27 mouse cellular contexts compared by ENCODE assay signal in the genomic region with DNA sequence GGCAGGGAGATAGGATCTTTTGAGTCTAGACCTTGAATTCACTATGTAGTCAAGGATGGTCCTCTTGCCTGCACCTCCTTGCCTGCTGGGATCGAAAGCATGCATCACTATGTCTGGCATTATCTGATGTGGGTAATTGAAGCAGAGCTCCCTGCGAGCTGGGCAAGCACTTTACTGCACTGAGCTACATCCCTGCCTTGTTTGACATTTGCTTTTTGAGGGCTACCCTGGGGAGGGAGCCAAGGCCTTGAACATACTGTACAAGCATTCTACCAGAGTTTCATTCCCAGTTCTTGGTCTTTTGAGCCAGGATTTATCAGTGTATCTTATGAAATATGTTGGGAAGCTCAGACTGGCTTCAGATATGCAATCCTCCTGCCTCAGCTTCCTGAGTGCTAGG. TPM values are rescaled to one million over a fixed set of nuclear protein-coding genes. Genes with fewer than 3 reads are reported as not detected.
A peak's percentile ranks its signal among the peaks of the same experiment; 100 is the strongest.
DNase-seq lines count a peak whose midpoint lies in the region; ATAC-seq lines count a peak whose summit lies in the region.
"Had no signal": no experiment of that assay in that cellular context is flagged by ENCODE, and none has a peak within 500 bp of the region (broad histone marks: within the 10 kb centered on the region; RNA-seq: fewer than 3 reads in every experiment).

No protein-coding gene starts in this region.

- no peak overlapping the region for H3K4me3 ChIP-seq in embryonic facial prominence, embryonic 13.5 days
- H3K4me3 ChIP-seq in embryonic facial prominence, embryonic 10.5 days = no peak overlapping the region
- H3K4me3 ChIP-seq: heart, embryonic 12.5 days; heart, embryonic 15.5 days; hindbrain, embryonic 10.5 days; hindbrain, embryonic 13.5 days; intestine, embryonic 15.5 days had no signal

- H3K4me1 ChIP-seq in embryonic facial prominence, embryonic 13.5 days = peaks cover 21% of the 10 kb centered on the region
- peaks cover 23% of the 10 kb centered on the region for H3K4me1 ChIP-seq in embryonic facial prominence, embryonic 10.5 days

- H3K9me3 ChIP-seq in embryonic facial prominence, embryonic 13.5 days = no peaks in the 10 kb centered on the region
- H3K9me3 ChIP-seq in embryonic facial prominence, embryonic 10.5 days = no peaks in the 10 kb centered on the region
- H3K9me3 ChIP-seq: G1E; heart, embryonic 12.5 days; heart, embryonic 15.5 days; hindbrain, embryonic 10.5 days; hindbrain, embryonic 13.5 days; intestine, embryonic 15.5 days had no signal

- H3K4me2 ChIP-seq in embryonic facial prominence, embryonic 13.5 days = no peak overlapping the region
- H3K4me2 ChIP-seq: heart, embryonic 12.5 days; heart, embryonic 15.5 days; hindbrain, embryonic 13.5 days; intestine, embryonic 15.5 days had no signal

- H3K27ac ChIP-seq in embryonic facial prominence, embryonic 13.5 days = peak overlapping the region; percentile 28; the same call in 1 of the 2 replicates
- no peak overlapping the region for H3K27ac ChIP-seq in embryonic facial prominence, embryonic 10.5 days (replicated peaks)
- H3K27ac ChIP-seq: heart, embryonic 15.5 days; hindbrain, embryonic 10.5 days; hindbrain, embryonic 13.5 days; intestine, embryonic 15.5 days had no signal

- WGBS in embryonic facial prominence, embryonic 13.5 days = 38% methylated on average over 2 of the region's 2 CpGs
- WGBS in embryonic facial prominence, embryonic 10.5 days = 62% methylated on average over 2 of the region's 2 CpGs

- H3K36me3 ChIP-seq in embryonic facial prominence, embryonic 13.5 days = no peaks in the 10 kb centered on the region
- H3K36me3 ChIP-seq in embryonic facial prominence, embryonic 10.5 days (replicated peaks) = no peaks in the 10 kb centered on the region
- H3K36me3 ChIP-seq: G1E; heart, embryonic 12.5 days; heart, embryonic 15.5 days; hindbrain, embryonic 10.5 days; hindbrain, embryonic 13.5 days; intestine, embryonic 15.5 days had no signal

- no peak overlapping the region for H3K9ac ChIP-seq in embryonic facial prominence, embryonic 13.5 days
- H3K9ac ChIP-seq: forebrain, postnatal 0 days; heart, embryonic 12.5 days; heart, embryonic 15.5 days; hindbrain, embryonic 13.5 days; intestine, embryonic 15.5 days had no signal

- no peaks in the 10 kb centered on the region for H3K27me3 ChIP-seq in embryonic facial prominence, embryonic 13.5 days
- no peaks in the 10 kb centered on the region for H3K27me3 ChIP-seq in embryonic facial prominence, embryonic 10.5 days (replicated peaks; ENCODE audit: low read depth, poor library complexity, severe bottlenecking)
- H3K27me3 ChIP-seq: CH12.LX; heart, embryonic 12.5 days; heart, embryonic 15.5 days; hindbrain, embryonic 13.5 days; intestine, embryonic 15.5 days had no signal

- ATAC-seq in embryonic facial prominence, embryonic 13.5 days (ENCODE audit: insufficient number of reproducible peaks, insufficient read depth, low FRiP score, low TSS enrichment, low read depth) = no peak
- ATAC-seq: forebrain, embryonic 14.5 days; forebrain, postnatal 0 days; hindbrain, embryonic 16.5 days; intestine, embryonic 15.5 days had no signal

- peak; percentile 67 for DNase-seq in adrenal gland, adult 2 months
- no peak for DNase-seq in adrenal gland, adult 8-10 months
- no peak for DNase-seq in embryonic facial prominence, embryonic 10.5 days (ENCODE audit: low spot score)
- DNase-seq in adrenal gland, postnatal 36 days = peak; percentile 60 to 62
- DNase-seq in frontal cortex, postnatal 10 days (ENCODE audit: low spot score in 2 of 2) = no peak
- no peak for DNase-seq in cerebellum, adult 9-11 months
- DNase-seq: B cell, adult 2 months; cerebellum, adult 11-12 months; cerebellum, adult 8-10 months; cerebellum, postnatal 14 days; forebrain, postnatal 0 days; gastrocnemius, postnatal 25 days; heart, adult 18-20 months; heart, postnatal 10 days; heart, postnatal 36 days; kidney, adult 11 months; kidney, adult 9 months had no signal

RNA-seq across cellular contexts. Expression of a gene that starts 39.5 kb away (rescaled TPM):
- total RNA-seq in adrenal gland, adult 2 months (2021) = 10 to 100 TPM; 15.3 to 25.1 TPM
- polyA plus RNA-seq in adrenal gland, adult 2 months (2012; rRNA removed) = 6.3 and 8.2 TPM in 2 replicates
- total RNA-seq in adrenal gland, adult 8-10 months (2022) = 10 to 100 TPM; 20.9 to 53.3 (median 33.8) TPM
- 24.9 and 29.1 TPM in 2 replicates for polyA plus RNA-seq in embryonic facial prominence, embryonic 13.5 days (2015; fragmentation: Nextera tagmentation; extraction: Ambion mirVana)
- polyA plus RNA-seq in embryonic facial prominence, embryonic 10.5 days (2016; fragmentation: Nextera tagmentation; extraction: Ambion mirVana) = 18.7 and 20.9 TPM in 2 replicates
- total RNA-seq in adrenal gland, postnatal 36 days (2021) = 10 to 100 TPM; 21.2 to 23.2 TPM

RNA-seq across cellular contexts. Expression of a gene that starts 40.5 kb away (rescaled TPM):
- 1 to 10 TPM; 1.9 to 5.0 TPM for total RNA-seq in adrenal gland, adult 2 months (2021)
- polyA plus RNA-seq in adrenal gland, adult 2 months (2012; rRNA removed) = 3.8 and 4.8 TPM in 2 replicates
- 1 to 10 TPM; 1.4 to 6.4 (median 3.0) TPM for total RNA-seq in adrenal gland, adult 8-10 months (2022)
- polyA plus RNA-seq in embryonic facial prominence, embryonic 13.5 days (2015; fragmentation: Nextera tagmentation; extraction: Ambion mirVana) = 1.6 and 2.2 TPM in 2 replicates
- polyA plus RNA-seq in embryonic facial prominence, embryonic 10.5 days (2016; fragmentation: Nextera tagmentation; extraction: Ambion mirVana) = 0.31 and 0.50 TPM in 2 replicates
- 1 to 10 TPM; 1.7 to 2.2 TPM for total RNA-seq in adrenal gland, postnatal 36 days (2021)
- polyA plus RNA-seq: G1E had no signal

Comparison
In these comparisons a context has a peak if more than half of its experiments do, and no peak if none do; other contexts are left out.
1. DNase-seq: peak in adrenal gland, adult 2 months (single experiment) and adrenal gland, postnatal 36 days (2 of 2); none in adrenal gland, adult 8-10 months (single experiment), embryonic facial prominence, embryonic 10.5 days (single experiment), frontal cortex, postnatal 10 days (0 of 2) and cerebellum, adult 9-11 months (single experiment).